In the genomic region with DNA sequence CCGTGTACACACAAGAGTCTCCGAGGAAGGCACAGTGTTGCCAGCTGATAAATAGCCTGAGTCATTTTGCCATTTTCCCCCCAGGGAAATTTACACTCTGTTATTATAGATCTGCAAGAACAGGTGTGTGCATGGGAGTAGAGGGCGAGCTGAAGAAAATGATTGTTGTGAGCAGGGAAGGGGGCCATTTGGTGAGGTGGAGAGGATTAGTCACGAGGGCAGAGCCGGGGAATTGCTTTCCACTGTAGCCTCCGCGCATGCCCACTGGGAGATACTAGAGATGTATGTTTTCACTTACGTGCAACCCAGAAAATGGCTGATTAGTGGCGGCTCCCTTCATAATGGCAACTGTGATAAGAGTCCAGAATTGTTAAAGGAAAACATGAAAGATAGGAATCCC, we compare ENCODE assay signal across 16 mouse cellular contexts.
A peak's percentile ranks its signal among the peaks of the same experiment; 100 is the strongest.
DNase-seq lines count a peak whose midpoint lies in the region; ATAC-seq and TF ChIP-seq lines count a peak whose summit lies in the region.
"Had no signal": no experiment of that assay in that cellular context is flagged by ENCODE, and none has a peak within 500 bp of the region (broad histone marks: within the 10 kb centered on the region; RNA-seq: fewer than 3 reads in every experiment).

No protein-coding gene starts in this region.

- peak; percentile 61 for ATAC-seq in hindbrain, embryonic 12.5 days (ENCODE audit: low FRiP score)
- peak; percentile 39; the same call in 1 of the 2 replicates for ATAC-seq in midbrain, embryonic 16.5 days
- ATAC-seq in intestine, postnatal 0 days, result no peak

- H3K4me2 ChIP-seq in hindbrain, embryonic 12.5 days (replicated peaks), result no peak overlapping the region; the same call in 1 of the 2 replicates
- H3K4me2 ChIP-seq in midbrain, embryonic 16.5 days (ENCODE audit: low read length), result peak overlapping the region; percentile 18
- H3K4me2 ChIP-seq in intestine, postnatal 0 days (replicated peaks; ENCODE audit: low read depth), result no peak overlapping the region
- H3K4me2 ChIP-seq: heart, embryonic 15.5 days; kidney, embryonic 15.5 days; neural tube, embryonic 12.5 days had no signal

- TF ChIP-seq POLR2A in heart, adult 2 months (IDR thresholded peaks at IDR 0.05; ENCODE audit: insufficient read depth, low read depth, low read length), result no peak

- no peaks in the 10 kb centered on the region for H3K36me3 ChIP-seq in heart, embryonic 10.5 days
- no peaks in the 10 kb centered on the region for H3K36me3 ChIP-seq in heart, adult 2 months (ENCODE audit: control insufficient read depth, insufficient read depth, low read length)
- H3K36me3 ChIP-seq in hindbrain, embryonic 12.5 days, result no peaks in the 10 kb centered on the region
- no peaks in the 10 kb centered on the region for H3K36me3 ChIP-seq in midbrain, embryonic 16.5 days (ENCODE audit: control insufficient read depth, insufficient read depth, low read length)
- no peaks in the 10 kb centered on the region for H3K36me3 ChIP-seq in intestine, postnatal 0 days (ENCODE audit: control insufficient read depth, insufficient read depth)
- H3K36me3 ChIP-seq: heart, embryonic 15.5 days; kidney, embryonic 15.5 days; neural tube, embryonic 12.5 days had no signal

- no peak for TF ChIP-seq CTCF in heart, adult 2 months (IDR thresholded peaks at IDR 0.05)
- TF ChIP-seq CTCF in intestine, postnatal 0 days (IDR thresholded peaks at IDR 0.05; ENCODE audit: low read depth), result no peak

- 61% methylated on average over 9 of the region's 9 CpGs for WGBS in heart, embryonic 10.5 days
- 52% methylated on average over 9 of the region's 9 CpGs for WGBS in heart, adult 2 months
- 50% methylated on average over 9 of the region's 9 CpGs for WGBS in hindbrain, embryonic 12.5 days
- WGBS in midbrain, embryonic 16.5 days, result 58% methylated on average over 9 of the region's 9 CpGs
- 54% methylated on average over 9 of the region's 9 CpGs for WGBS in intestine, postnatal 0 days

- H3K9ac ChIP-seq in heart, adult 2 months (ENCODE audit: low read depth, low read length), result no peak overlapping the region
- H3K9ac ChIP-seq in hindbrain, embryonic 12.5 days, result no peak overlapping the region; the same call in 1 of the 2 replicates
- no peak overlapping the region for H3K9ac ChIP-seq in midbrain, embryonic 16.5 days (ENCODE audit: low read depth, low read length)
- H3K9ac ChIP-seq in intestine, postnatal 0 days (ENCODE audit: low read depth, low read length), result no peak overlapping the region
- H3K9ac ChIP-seq: heart, embryonic 15.5 days; kidney, embryonic 15.5 days; neural tube, embryonic 12.5 days had no signal

- DNase-seq in heart, embryonic 10.5 days (ENCODE audit: low spot score), result peak; percentile 30
- no peak for DNase-seq in heart, adult 2 months
- peak; percentile 27 for DNase-seq in R1 (ENCODE audit: low read depth, low spot score)
- DNase-seq in right cerebral cortex, postnatal 10 days (ENCODE audit: low spot score in 2 of 2), result no peak
- no peak for DNase-seq in urinary bladder, postnatal 4 days (ENCODE audit: low spot score in 2 of 2)
- DNase-seq: adrenal gland, postnatal 36 days; B cell, adult 2 months; cerebellum, adult 11 months; liver; lung, adult 2 months had no signal

- no peak for TF ChIP-seq EP300 in heart, adult 2 months (IDR thresholded peaks at IDR 0.05; ENCODE audit: insufficient read depth, low read depth, low read length)

- H3K27me3 ChIP-seq in heart, embryonic 10.5 days (ENCODE audit: insufficient read depth, poor library complexity, severe bottlenecking), result no peaks in the 10 kb centered on the region
- no peaks in the 10 kb centered on the region for H3K27me3 ChIP-seq in heart, adult 2 months (ENCODE audit: control insufficient read depth, insufficient read depth, low read length)
- peaks cover 4% of the 10 kb centered on the region; the same call in 1 of the 2 replicates for H3K27me3 ChIP-seq in hindbrain, embryonic 12.5 days
- H3K27me3 ChIP-seq in midbrain, embryonic 16.5 days (ENCODE audit: control insufficient read depth, insufficient read depth, low read depth, low read length), result no peaks in the 10 kb centered on the region
- no peaks in the 10 kb centered on the region for H3K27me3 ChIP-seq in intestine, postnatal 0 days (replicated peaks; ENCODE audit: control insufficient read depth, insufficient read depth, low read length)
- H3K27me3 ChIP-seq: heart, embryonic 15.5 days; kidney, embryonic 15.5 days; neural tube, embryonic 12.5 days had no signal

- peaks cover 8% of the 10 kb centered on the region; the same call in 1 of the 2 replicates for H3K4me1 ChIP-seq in heart, embryonic 10.5 days
- H3K4me1 ChIP-seq in heart, adult 2 months (ENCODE audit: control insufficient read depth, insufficient read depth, low read length), result no peaks in the 10 kb centered on the region
- H3K4me1 ChIP-seq in hindbrain, embryonic 12.5 days, result peaks cover 18% of the 10 kb centered on the region
- peaks cover 2% of the 10 kb centered on the region; the same call in 1 of the 2 replicates for H3K4me1 ChIP-seq in midbrain, embryonic 16.5 days (ENCODE audit: control insufficient read depth, insufficient read depth, low read length)
- H3K4me1 ChIP-seq in intestine, postnatal 0 days (replicated peaks; ENCODE audit: control insufficient read depth, insufficient read depth, low read length), result no peaks in the 10 kb centered on the region
- H3K4me1 ChIP-seq: kidney, embryonic 15.5 days had no signal

- H3K79me2 ChIP-seq in heart, adult 2 months (replicated peaks; ENCODE audit: control insufficient read depth, insufficient read depth, low read length), result no peaks in the 10 kb centered on the region

- H3K9me3 ChIP-seq in heart, embryonic 10.5 days, result no peaks in the 10 kb centered on the region
- no peaks in the 10 kb centered on the region for H3K9me3 ChIP-seq in hindbrain, embryonic 12.5 days (replicated peaks)
- H3K9me3 ChIP-seq in midbrain, embryonic 16.5 days (replicated peaks; ENCODE audit: control insufficient read depth, low read length, poor library complexity, severe bottlenecking), result no peaks in the 10 kb centered on the region
- no peaks in the 10 kb centered on the region for H3K9me3 ChIP-seq in intestine, postnatal 0 days (ENCODE audit: control insufficient read depth)
- H3K9me3 ChIP-seq: heart, embryonic 15.5 days; kidney, embryonic 15.5 days; neural tube, embryonic 12.5 days had no signal

- intact Hi-C loops in heart, adult 2 months (cut with DNase I), result no loop called here

- no peak overlapping the region for H3K27ac ChIP-seq in heart, embryonic 10.5 days
- H3K27ac ChIP-seq in heart, adult 2 months, result no peak overlapping the region
- peak overlapping the region; percentile 68 for H3K27ac ChIP-seq in hindbrain, embryonic 12.5 days
- peak overlapping the region; percentile 25; the same call in 1 of the 2 replicates for H3K27ac ChIP-seq in midbrain, embryonic 16.5 days (ENCODE audit: low read length)
- no peak overlapping the region for H3K27ac ChIP-seq in intestine, postnatal 0 days (ENCODE audit: low read depth, low read length)
- H3K27ac ChIP-seq: heart, embryonic 15.5 days; kidney, embryonic 15.5 days; neural tube, embryonic 12.5 days had no signal

- H3K4me3 ChIP-seq in heart, embryonic 10.5 days, result no peak overlapping the region
- H3K4me3 ChIP-seq in heart, adult 2 months, result no peak overlapping the region
- H3K4me3 ChIP-seq in hindbrain, embryonic 12.5 days, result no peak overlapping the region
- no peak overlapping the region for H3K4me3 ChIP-seq in midbrain, embryonic 16.5 days (ENCODE audit: low read depth, low read length)
- H3K4me3 ChIP-seq in intestine, postnatal 0 days (ENCODE audit: low read depth, low read length), result no peak overlapping the region
- H3K4me3 ChIP-seq: heart, embryonic 15.5 days; kidney, embryonic 15.5 days; neural tube, embryonic 12.5 days had no signal

Comparison
In these comparisons a context has a peak if more than half of its experiments do, and no peak if none do; other contexts are left out.
1. DNase-seq: peak in heart, embryonic 10.5 days (single experiment) and R1 (single experiment); none in heart, adult 2 months (0 of 2), right cerebral cortex, postnatal 10 days (0 of 2) and urinary bladder, postnatal 4 days (0 of 2).
2. H3K27ac ChIP-seq: peak in hindbrain, embryonic 12.5 days (single experiment) and midbrain, embryonic 16.5 days (single experiment); none in heart, embryonic 10.5 days (single experiment), heart, adult 2 months (single experiment) and intestine, postnatal 0 days (single experiment).